Mouse (Mus musculus): ENCODE results near the gene Ascc1. TPM values are rescaled to one million over a fixed set of nuclear protein-coding genes. Genes with fewer than 3 reads are reported as not detected.

Ascc1 gene
- polyA plus RNA-seq, 1 experiment, result 52.9 TPM

GRCm38 (mm10) chr10:59973400-59973799, 29.2 kb upstream of the Ascc1 start:
- Histone ChIP-seq H3K27me3 (ENCODE audit: control insufficient read depth, insufficient read depth, low read length, poor library complexity, severe bottlenecking) (no peaks in the 10 kb centered on the region), H3K27ac (ENCODE audit: insufficient read depth, low read length) (peak overlapping the region; percentile 54; the same call in 1 of the 2 replicates), H3K4me1 (ENCODE audit: control insufficient read depth, insufficient read depth, low read length) (peaks cover 24% of the 10 kb centered on the region), H3K4me3 (ENCODE audit: low read depth, low read length) (no peak overlapping the region), H3K9ac (ENCODE audit: low read depth, poor library complexity, severe bottlenecking) (no peak overlapping the region), H3K9me3 (replicated peaks; ENCODE audit: control insufficient read depth, insufficient read depth, low read length, poor library complexity, severe bottlenecking) (no peaks in the 10 kb centered on the region), H3K36me3 (ENCODE audit: control insufficient read depth, insufficient read depth, low read length, poor library complexity, severe bottlenecking) (no peaks in the 10 kb centered on the region)
- TF ChIP-seq POLR2A (IDR thresholded peaks at IDR 0.05; ENCODE audit: insufficient read depth, low read length), result no peak
- no peak for TF ChIP-seq EP300 (IDR thresholded peaks at IDR 0.05; ENCODE audit: insufficient read depth, low read depth, low read length)
- TF ChIP-seq CTCF (IDR thresholded peaks at IDR 0.05; ENCODE audit: low read depth, low read length), result no peak

GRCm38 (mm10) chr10:59974191-59974664, 28.4 kb upstream of the Ascc1 start:
- Histone ChIP-seq H3K27me3 (ENCODE audit: control insufficient read depth, insufficient read depth, low read length, poor library complexity, severe bottlenecking) (no peaks in the 10 kb centered on the region), H3K36me3 (ENCODE audit: control insufficient read depth, insufficient read depth, low read length, poor library complexity, severe bottlenecking) (no peaks in the 10 kb centered on the region), H3K4me1 (ENCODE audit: control insufficient read depth, insufficient read depth, low read length) (peaks cover 25% of the 10 kb centered on the region), H3K4me3 (ENCODE audit: low read depth, low read length) (no peak overlapping the region), H3K9me3 (replicated peaks; ENCODE audit: control insufficient read depth, insufficient read depth, low read length, poor library complexity, severe bottlenecking) (no peaks in the 10 kb centered on the region), H3K27ac (ENCODE audit: insufficient read depth, low read length) (peak overlapping the region; percentile 71), H3K9ac (ENCODE audit: low read depth, poor library complexity, severe bottlenecking) (no peak overlapping the region)
- TF ChIP-seq EP300 (IDR thresholded peaks at IDR 0.05; ENCODE audit: insufficient read depth, low read depth, low read length), result peak; percentile 91
- no peak for TF ChIP-seq POLR2A (IDR thresholded peaks at IDR 0.05; ENCODE audit: insufficient read depth, low read length)
- no peak for TF ChIP-seq CTCF (IDR thresholded peaks at IDR 0.05; ENCODE audit: low read depth, low read length)

- Histone ChIP-seq H3K4me3 (ENCODE audit: low read depth, low read length) (no peak overlapping the region), H3K27me3 (ENCODE audit: control insufficient read depth, insufficient read depth, low read length, poor library complexity, severe bottlenecking) (no peaks in the 10 kb centered on the region), H3K27ac (ENCODE audit: insufficient read depth, low read length) (peak overlapping the region; percentile 71), H3K4me1 (ENCODE audit: control insufficient read depth, insufficient read depth, low read length) (peaks cover 29% of the 10 kb centered on the region), H3K9ac (ENCODE audit: low read depth, poor library complexity, severe bottlenecking) (no peak overlapping the region), H3K36me3 (ENCODE audit: control insufficient read depth, insufficient read depth, low read length, poor library complexity, severe bottlenecking) (no peaks in the 10 kb centered on the region), H3K9me3 (replicated peaks; ENCODE audit: control insufficient read depth, insufficient read depth, low read length, poor library complexity, severe bottlenecking) (no peaks in the 10 kb centered on the region)
- TF ChIP-seq EP300 (IDR thresholded peaks at IDR 0.05; ENCODE audit: insufficient read depth, low read depth, low read length), result no peak
- no peak for TF ChIP-seq POLR2A (IDR thresholded peaks at IDR 0.05; ENCODE audit: insufficient read depth, low read length)
- TF ChIP-seq CTCF (IDR thresholded peaks at IDR 0.05; ENCODE audit: low read depth, low read length), result no peak
These were observed 27.8 kb upstream of the Ascc1 start for GRCm38 (mm10) chr10:59974786-59975185.

- Histone ChIP-seq H3K9ac (ENCODE audit: low read depth, poor library complexity, severe bottlenecking) (no peak overlapping the region), H3K9me3 (replicated peaks; ENCODE audit: control insufficient read depth, insufficient read depth, low read length, poor library complexity, severe bottlenecking) (no peaks in the 10 kb centered on the region), H3K4me1 (ENCODE audit: control insufficient read depth, insufficient read depth, low read length) (peaks cover 15% of the 10 kb centered on the region), H3K27me3 (ENCODE audit: control insufficient read depth, insufficient read depth, low read length, poor library complexity, severe bottlenecking) (no peaks in the 10 kb centered on the region), H3K36me3 (ENCODE audit: control insufficient read depth, insufficient read depth, low read length, poor library complexity, severe bottlenecking) (no peaks in the 10 kb centered on the region), H3K4me3 (ENCODE audit: low read depth, low read length) (no peak overlapping the region), H3K27ac (ENCODE audit: insufficient read depth, low read length) (peak overlapping the region; percentile 51)
- TF ChIP-seq EP300 (IDR thresholded peaks at IDR 0.05; ENCODE audit: insufficient read depth, low read depth, low read length), result no peak
- TF ChIP-seq CTCF (IDR thresholded peaks at IDR 0.05; ENCODE audit: low read depth, low read length), result no peak
- TF ChIP-seq POLR2A (IDR thresholded peaks at IDR 0.05; ENCODE audit: insufficient read depth, low read length), result no peak
These were observed 25.5 kb upstream of the Ascc1 start for GRCm38 (mm10) chr10:59977141-59977540.

GRCm38 (mm10) chr10:59977715-59978343, 24.8 kb upstream of the Ascc1 start:
- no peak for TF ChIP-seq EP300 (IDR thresholded peaks at IDR 0.05; ENCODE audit: insufficient read depth, low read depth, low read length)
- TF ChIP-seq POLR2A (IDR thresholded peaks at IDR 0.05; ENCODE audit: insufficient read depth, low read length), result no peak
- no peak for TF ChIP-seq CTCF (IDR thresholded peaks at IDR 0.05; ENCODE audit: low read depth, low read length)
- Histone ChIP-seq H3K9me3 (replicated peaks; ENCODE audit: control insufficient read depth, insufficient read depth, low read length, poor library complexity, severe bottlenecking) (no peaks in the 10 kb centered on the region), H3K9ac (ENCODE audit: low read depth, poor library complexity, severe bottlenecking) (no peak overlapping the region), H3K27me3 (ENCODE audit: control insufficient read depth, insufficient read depth, low read length, poor library complexity, severe bottlenecking) (no peaks in the 10 kb centered on the region), H3K27ac (ENCODE audit: insufficient read depth, low read length) (no peak overlapping the region), H3K4me1 (ENCODE audit: control insufficient read depth, insufficient read depth, low read length) (peaks cover 15% of the 10 kb centered on the region), H3K36me3 (ENCODE audit: control insufficient read depth, insufficient read depth, low read length, poor library complexity, severe bottlenecking) (no peaks in the 10 kb centered on the region), H3K4me3 (ENCODE audit: low read depth, low read length) (no peak overlapping the region)

- TF ChIP-seq POLR2A (IDR thresholded peaks at IDR 0.05; ENCODE audit: insufficient read depth, low read length), result no peak
- TF ChIP-seq CTCF (IDR thresholded peaks at IDR 0.05; ENCODE audit: low read depth, low read length), result no peak
- no peak for TF ChIP-seq EP300 (IDR thresholded peaks at IDR 0.05; ENCODE audit: insufficient read depth, low read depth, low read length)
- H3K9ac ChIP-seq (ENCODE audit: low read depth, poor library complexity, severe bottlenecking), result no peak overlapping the region
- no peaks in the 10 kb centered on the region for H3K9me3 ChIP-seq (replicated peaks; ENCODE audit: control insufficient read depth, insufficient read depth, low read length, poor library complexity, severe bottlenecking)
- peaks cover 13% of the 10 kb centered on the region for H3K4me1 ChIP-seq (ENCODE audit: control insufficient read depth, insufficient read depth, low read length)
- H3K36me3 ChIP-seq (ENCODE audit: control insufficient read depth, insufficient read depth, low read length, poor library complexity, severe bottlenecking), result no peaks in the 10 kb centered on the region
- H3K27me3 ChIP-seq (ENCODE audit: control insufficient read depth, insufficient read depth, low read length, poor library complexity, severe bottlenecking), result no peaks in the 10 kb centered on the region
- H3K27ac ChIP-seq (ENCODE audit: insufficient read depth, low read length), result no peak overlapping the region
- H3K4me3 ChIP-seq (ENCODE audit: low read depth, low read length), result no peak overlapping the region
These were observed 24.2 kb upstream of the Ascc1 start for GRCm38 (mm10) chr10:59978401-59978800.
